Mouse (Mus musculus) MEL (cell line): ENCODE results near the gene Bmp3.

Experiments
- BHLHE40 ChIP-seq: IDR thresholded peaks from 2 replicates; pipeline ENCODE4 v1.6.1; 2012; ENCODE audit warnings: low read depth, mild to moderate bottlenecking, inconsistent platforms, low read length, improper control_type of control experiment, borderline replicate concordance
- CHD2 ChIP-seq: IDR thresholded peaks from 2 replicates; pipeline ENCODE4 v1.6.1; 2011; ENCODE audit warnings: low read length, improper control_type of control experiment
- CTCF ChIP-seq, 3 experiments: IDR thresholded peaks in 2 of 3; conservative IDR thresholded peaks in 1 of 3; 2 replicates each; pipeline ENCODE4 v1.5.1; 2011 to 2012; ENCODE audit warnings: low read length in 3 of 3, low read depth in 2 of 3, mild to moderate bottlenecking in 2 of 3, improper control_type of control experiment in 1 of 3, inconsistent platforms in 1 of 3, mixed read lengths in 1 of 3, moderate library complexity in 1 of 3; ENCODE audit not compliant: control insufficient read depth in 1 of 3, insufficient read depth in 1 of 3, poor library complexity in 1 of 3, severe bottlenecking in 1 of 3
- EP300 ChIP-seq, 2 experiments: IDR thresholded peaks; 2 replicates each; pipeline ENCODE4 v1.6.1; 2011; ENCODE audit warnings: improper control_type of control experiment in 2 of 2, low read length in 2 of 2, low read depth in 1 of 2, mild to moderate bottlenecking in 1 of 2
- KAT2A ChIP-seq: conservative IDR thresholded peaks from 2 replicates; pipeline ENCODE4 v1.6.1; 2012; ENCODE audit warnings: low read depth, low read length, improper control_type of control experiment, inconsistent platforms
- MAX ChIP-seq: IDR thresholded peaks from 2 replicates; pipeline ENCODE4 v1.6.1; 2011; ENCODE audit warnings: low read length, improper control_type of control experiment
- POLR2A ChIP-seq, 2 experiments: IDR thresholded peaks; 2 replicates each; pipeline ENCODE4 v1.6.1; 2011 to 2012; ENCODE audit warnings: low read length in 2 of 2, mild to moderate bottlenecking in 2 of 2, control low read depth in 1 of 2, improper control_type of control experiment in 1 of 2, low read depth in 1 of 2, moderate library complexity in 1 of 2; ENCODE audit not compliant: control insufficient read depth in 1 of 2, insufficient read depth in 1 of 2, poor library complexity in 1 of 2

- TF ChIP-seq POLR2A (IDR thresholded peaks at IDR 0.05; ENCODE audit: control insufficient read depth in 1 of 2, insufficient read depth in 1 of 2, low read depth in 1 of 2, low read length in 2 of 2, poor library complexity in 1 of 2) (no peak), MAX (no peak), EP300 (IDR thresholded peaks at IDR 0.05; ENCODE audit: low read depth in 1 of 2, low read length in 2 of 2) (no peak), BHLHE40 (no peak), CTCF (IDR thresholded peaks at IDR 0.05 in 2 of 3, conservative IDR thresholded peaks at IDR 0.05 in 1 of 3; ENCODE audit: control insufficient read depth in 1 of 3, insufficient read depth in 1 of 3, low read depth in 2 of 3, low read length in 3 of 3, poor library complexity in 1 of 3, severe bottlenecking in 1 of 3) (no peak), CHD2 (no peak), KAT2A (no peak)
Measured at GRCm38 (mm10) chr5:98876056-98876455, 21.8 kb downstream of the Bmp3 start.
